Comparison of ENCODE assay signal across 21 mouse cellular contexts in the genomic region with DNA sequence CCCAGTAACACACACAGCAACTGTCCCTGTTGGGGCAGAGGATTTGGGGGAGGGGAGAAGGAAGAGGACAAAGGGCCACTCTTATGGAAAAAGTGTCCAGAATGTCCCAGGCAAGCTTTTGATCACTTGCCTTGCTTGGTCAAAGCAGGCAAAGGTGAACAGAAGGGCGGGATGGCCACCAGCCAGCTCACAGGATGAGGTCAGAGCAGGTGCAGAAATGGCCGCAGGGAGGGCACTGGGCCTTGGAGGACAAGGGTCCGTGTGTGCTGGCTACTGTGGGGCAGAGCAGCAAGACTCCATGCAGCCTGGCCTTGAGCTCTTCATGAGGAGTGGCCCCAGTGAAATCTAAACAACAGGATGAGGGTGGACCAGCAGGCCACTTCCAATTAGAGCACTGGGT.
A peak's percentile ranks its signal among the peaks of the same experiment; 100 is the strongest.
DNase-seq lines count a peak whose midpoint lies in the region; ATAC-seq and TF ChIP-seq lines count a peak whose summit lies in the region.
"Had no signal": no experiment of that assay in that cellular context is flagged by ENCODE, and none has a peak within 500 bp of the region (broad histone marks: within the 10 kb centered on the region; RNA-seq: fewer than 3 reads in every experiment).

No protein-coding gene starts in this region.

- H3K9ac ChIP-seq in kidney, embryonic 14.5 days (ENCODE audit: low read depth, low read length), result no peak overlapping the region
- H3K9ac ChIP-seq in liver, postnatal 0 days (replicated peaks), result no peak overlapping the region
- no peak overlapping the region for H3K9ac ChIP-seq in liver, embryonic 12.5 days
- H3K9ac ChIP-seq in forebrain, postnatal 0 days, result no peak overlapping the region
- H3K9ac ChIP-seq: heart, embryonic 13.5 days; hindbrain, embryonic 14.5 days; lung, embryonic 14.5 days had no signal

- H3K4me3 ChIP-seq in kidney, adult 2 months (ENCODE audit: insufficient read depth, low read depth, low read length), result no peak overlapping the region
- H3K4me3 ChIP-seq in kidney, embryonic 14.5 days (ENCODE audit: low read length), result no peak overlapping the region
- H3K4me3 ChIP-seq in liver, postnatal 0 days (ENCODE audit: low read depth, low read length), result no peak overlapping the region
- H3K4me3 ChIP-seq in liver, embryonic 12.5 days, result no peak overlapping the region
- H3K4me3 ChIP-seq in forebrain, postnatal 0 days (ENCODE audit: low read depth, low read length), result no peak overlapping the region
- H3K4me3 ChIP-seq: embryonic facial prominence, embryonic 10.5 days; heart, embryonic 13.5 days; layer of hippocampus, adult 2 months had no signal

- no peak for TF ChIP-seq CTCF in kidney, adult 2 months (conservative IDR thresholded peaks at IDR 0.05; ENCODE audit: insufficient read depth, insufficient read length, low read depth, low read length)
- TF ChIP-seq CTCF in liver, postnatal 0 days (IDR thresholded peaks at IDR 0.05; ENCODE audit: low read depth), result no peak
- no peak for TF ChIP-seq CTCF in forebrain, postnatal 0 days (IDR thresholded peaks at IDR 0.05; ENCODE audit: low read depth)

- TF ChIP-seq EP300 in liver, postnatal 0 days (IDR thresholded peaks at IDR 0.05; ENCODE audit: low read depth), result no peak

- H3K4me1 ChIP-seq in kidney, adult 2 months (ENCODE audit: control insufficient read depth, insufficient read depth, low read length), result no peaks in the 10 kb centered on the region
- no peaks in the 10 kb centered on the region for H3K4me1 ChIP-seq in kidney, embryonic 14.5 days (ENCODE audit: control insufficient read depth, insufficient read depth, low read length)
- H3K4me1 ChIP-seq in liver, postnatal 0 days (ENCODE audit: insufficient read depth), result peaks cover 10% of the 10 kb centered on the region; the same call in 1 of the 2 replicates
- no peaks in the 10 kb centered on the region for H3K4me1 ChIP-seq in liver, embryonic 12.5 days
- H3K4me1 ChIP-seq in forebrain, postnatal 0 days (ENCODE audit: insufficient read depth), result no peaks in the 10 kb centered on the region
- H3K4me1 ChIP-seq: heart, embryonic 13.5 days had no signal

- H3K36me3 ChIP-seq in kidney, adult 2 months (ENCODE audit: control insufficient read depth, insufficient read depth, low read length), result no peaks in the 10 kb centered on the region
- no peaks in the 10 kb centered on the region for H3K36me3 ChIP-seq in kidney, embryonic 14.5 days (ENCODE audit: control insufficient read depth, insufficient read depth, low read length)
- no peaks in the 10 kb centered on the region for H3K36me3 ChIP-seq in liver, postnatal 0 days (replicated peaks; ENCODE audit: insufficient read depth, low read length)
- no peaks in the 10 kb centered on the region for H3K36me3 ChIP-seq in liver, embryonic 12.5 days
- H3K36me3 ChIP-seq in forebrain, postnatal 0 days (ENCODE audit: insufficient read depth), result no peaks in the 10 kb centered on the region
- H3K36me3 ChIP-seq: embryonic facial prominence, embryonic 10.5 days; heart, embryonic 13.5 days had no signal

- DNase-seq in kidney, adult 2 months, result peak; percentile 58
- peak; percentile 34 for DNase-seq in liver, postnatal 0 days
- DNase-seq in cerebellum, adult 8-10 months, result peak; percentile 90
- no peak for DNase-seq in forebrain, postnatal 0 days
- DNase-seq in urinary bladder, postnatal 4 days (ENCODE audit: low spot score in 2 of 2), result no peak
- DNase-seq: adrenal gland, postnatal 14 days; gastrocnemius, postnatal 10 days; heart, adult 18-20 months; heart, postnatal 36 days; lung, embryonic 14.5 days; lung, postnatal 4 days; right cerebral cortex, adult 18-20 months had no signal

- no peak overlapping the region for H3K27ac ChIP-seq in kidney, adult 2 months (ENCODE audit: insufficient read depth, low read depth, low read length)
- H3K27ac ChIP-seq in kidney, embryonic 14.5 days (ENCODE audit: low read depth, low read length), result no peak overlapping the region
- H3K27ac ChIP-seq in liver, postnatal 0 days (ENCODE audit: low read depth), result no peak overlapping the region
- no peak overlapping the region for H3K27ac ChIP-seq in liver, embryonic 12.5 days
- H3K27ac ChIP-seq in forebrain, postnatal 0 days (ENCODE audit: low read depth, low read length), result no peak overlapping the region
- H3K27ac ChIP-seq: embryonic facial prominence, embryonic 10.5 days; heart, embryonic 13.5 days; hindbrain, embryonic 14.5 days; stomach, postnatal 0 days had no signal

- ATAC-seq in kidney, embryonic 14.5 days (ENCODE audit: low FRiP score, low TSS enrichment), result no peak
- no peak for ATAC-seq in liver, postnatal 0 days
- ATAC-seq in liver, embryonic 12.5 days, result no peak
- ATAC-seq in forebrain, postnatal 0 days, result no peak
- ATAC-seq: intestine, embryonic 16.5 days had no signal

- H3K9me3 ChIP-seq in kidney, embryonic 14.5 days (ENCODE audit: control insufficient read depth, low read length), result no peaks in the 10 kb centered on the region
- H3K9me3 ChIP-seq in liver, postnatal 0 days (ENCODE audit: low read length), result no peaks in the 10 kb centered on the region
- no peaks in the 10 kb centered on the region for H3K9me3 ChIP-seq in liver, embryonic 12.5 days (replicated peaks)
- H3K9me3 ChIP-seq in forebrain, postnatal 0 days (ENCODE audit: low read length), result no peaks in the 10 kb centered on the region
- H3K9me3 ChIP-seq: embryonic facial prominence, embryonic 10.5 days; heart, embryonic 13.5 days had no signal

- no peak overlapping the region for H3K4me2 ChIP-seq in kidney, embryonic 14.5 days (replicated peaks; ENCODE audit: low read depth, low read length)
- no peak overlapping the region for H3K4me2 ChIP-seq in liver, postnatal 0 days (ENCODE audit: low read depth, low read length)
- H3K4me2 ChIP-seq in liver, embryonic 12.5 days, result no peak overlapping the region
- H3K4me2 ChIP-seq in forebrain, postnatal 0 days (ENCODE audit: low read depth), result no peak overlapping the region
- H3K4me2 ChIP-seq: heart, embryonic 13.5 days; hindbrain, embryonic 14.5 days; liver, embryonic 11.5 days; lung, embryonic 14.5 days had no signal

- H3K27me3 ChIP-seq in kidney, adult 2 months (replicated peaks; ENCODE audit: control insufficient read depth, insufficient read depth, low read length), result no peaks in the 10 kb centered on the region
- no peaks in the 10 kb centered on the region for H3K27me3 ChIP-seq in kidney, embryonic 14.5 days (ENCODE audit: control insufficient read depth, insufficient read depth, low read length)
- no peaks in the 10 kb centered on the region for H3K27me3 ChIP-seq in liver, postnatal 0 days (ENCODE audit: insufficient read depth, low read length)
- 0 out of 2 replicates have a peak, but pooled peaks cover 3% of the 10 kb centered on the region for H3K27me3 ChIP-seq in liver, embryonic 12.5 days (replicated peaks)
- no peaks in the 10 kb centered on the region for H3K27me3 ChIP-seq in forebrain, postnatal 0 days (ENCODE audit: insufficient read depth, low read length)

- WGBS in kidney, adult 2 months, result 44% methylated on average over 3 of the region's 3 CpGs
- WGBS in kidney, embryonic 14.5 days, result 64% methylated on average over 3 of the region's 3 CpGs
- 53% methylated on average over 3 of the region's 3 CpGs for WGBS in liver, postnatal 0 days (ENCODE audit: insufficient replicate concordance)
- WGBS in liver, embryonic 12.5 days (ENCODE audit: insufficient replicate concordance), result 60% methylated on average over 3 of the region's 3 CpGs
- WGBS in forebrain, postnatal 0 days, result 58% methylated on average over 3 of the region's 3 CpGs

- TF ChIP-seq POLR2A in kidney, adult 2 months (IDR thresholded peaks at IDR 0.05; ENCODE audit: low read depth, low read length), result no peak

Comparison
In these comparisons a context has a peak if more than half of its experiments do, and no peak if none do; other contexts are left out.
1. DNase-seq: peak in kidney, adult 2 months (single experiment), liver, postnatal 0 days (single experiment) and cerebellum, adult 8-10 months (single experiment); none in forebrain, postnatal 0 days (single experiment) and urinary bladder, postnatal 4 days (0 of 2).